Mouse (Mus musculus): Measurements from ENCODE around the gene Lsp1. TPM values are rescaled to one million over a fixed set of nuclear protein-coding genes. Genes with fewer than 3 reads are reported as not detected.

Lsp1 gene
- polyA plus RNA-seq, 1 experiment from 2014 or later, result 8.0 TPM

- no peaks in the 10 kb centered on the region for H3K36me3 ChIP-seq (ENCODE audit: control insufficient read depth, insufficient read depth, low read length)
- ATAC-seq (ENCODE audit: low FRiP score, low TSS enrichment), result no peak
- 78% methylated on average over 4 of the region's 4 CpGs for WGBS
Observed at GRCm38 (mm10) chr7:142462594-142463078, 2.0 kb downstream of the Lsp1 start.

DNA sequence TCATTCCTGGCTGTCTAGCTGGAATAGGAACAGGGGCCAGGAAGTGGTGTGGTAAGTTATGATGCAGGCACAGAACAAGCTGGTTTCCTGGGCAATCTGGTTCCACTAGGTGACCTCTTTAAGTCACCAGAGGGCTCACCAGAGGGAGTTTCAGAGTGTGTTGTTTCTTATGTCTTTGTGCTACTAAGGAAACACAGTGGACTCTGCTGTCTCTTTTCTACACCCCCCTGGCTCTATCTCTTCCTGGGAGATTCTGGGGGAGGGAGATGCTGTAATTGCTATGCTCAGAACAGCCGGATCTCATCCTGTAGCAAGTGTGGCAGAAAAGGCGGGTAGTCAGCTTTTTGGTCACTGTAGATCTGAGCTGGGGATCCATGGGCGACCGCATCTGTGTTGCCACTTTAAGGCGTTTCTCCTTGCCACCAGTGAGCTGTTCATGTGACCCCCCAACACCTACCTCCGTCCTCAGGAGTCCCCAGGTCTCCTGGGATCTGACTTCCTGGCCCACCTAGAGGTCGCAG, 9.6 kb downstream of the Lsp1 start:
- no peak overlapping the region for H3K4me2 ChIP-seq (ENCODE audit: low read length)
- no peak overlapping the region for H3K4me3 ChIP-seq (replicated peaks; ENCODE audit: low read depth, low read length)
- no peaks in the 10 kb centered on the region for H3K27me3 ChIP-seq (ENCODE audit: control insufficient read depth, insufficient read depth, low read length)
- no peaks in the 10 kb centered on the region for H3K9me3 ChIP-seq (ENCODE audit: control insufficient read depth, low read length)
- H3K4me1 ChIP-seq (ENCODE audit: control insufficient read depth, insufficient read depth, low read length), result no peaks in the 10 kb centered on the region
- H3K36me3 ChIP-seq (ENCODE audit: control insufficient read depth, insufficient read depth, low read length), result no peaks in the 10 kb centered on the region
- 87% methylated on average over 7 of the region's 7 CpGs for WGBS
- DNase-seq (no peak), ATAC-seq (ENCODE audit: low FRiP score, low TSS enrichment) (no peak)
- H3K9ac ChIP-seq (replicated peaks; ENCODE audit: low read length), result no peak overlapping the region
- no peak overlapping the region for H3K27ac ChIP-seq (replicated peaks; ENCODE audit: low read depth, low read length)

More at GRCm38 (mm10) chr7:142462594-142463078, 2.0 kb downstream of the Lsp1 start:
- Histone ChIP-seq H3K4me3 (replicated peaks; ENCODE audit: low read depth, low read length) (no peak overlapping the region), H3K9me3 (ENCODE audit: control insufficient read depth, low read length) (no peaks in the 10 kb centered on the region), H3K27ac (replicated peaks; ENCODE audit: low read depth, low read length) (no peak overlapping the region), H3K27me3 (ENCODE audit: control insufficient read depth, insufficient read depth, low read length) (no peaks in the 10 kb centered on the region), H3K4me1 (ENCODE audit: control insufficient read depth, insufficient read depth, low read length) (no peaks in the 10 kb centered on the region), H3K4me2 (ENCODE audit: low read length) (no peak overlapping the region), H3K9ac (replicated peaks; ENCODE audit: low read length) (no peak overlapping the region)
- DNase-seq, result no peak

GRCm38 (mm10) chr7:142470808-142471413, 10.3 kb downstream of the Lsp1 start:
- WGBS, result 23% methylated on average over 4 of the region's 4 CpGs
- no peak for ATAC-seq (ENCODE audit: low FRiP score, low TSS enrichment)
- Histone ChIP-seq H3K27ac (replicated peaks; ENCODE audit: low read depth, low read length) (no peak overlapping the region), H3K27me3 (ENCODE audit: control insufficient read depth, insufficient read depth, low read length) (no peaks in the 10 kb centered on the region), H3K4me2 (ENCODE audit: low read length) (no peak overlapping the region), H3K4me3 (replicated peaks; ENCODE audit: low read depth, low read length) (no peak overlapping the region), H3K4me1 (ENCODE audit: control insufficient read depth, insufficient read depth, low read length) (no peaks in the 10 kb centered on the region), H3K9ac (replicated peaks; ENCODE audit: low read length) (no peak overlapping the region), H3K9me3 (ENCODE audit: control insufficient read depth, low read length) (no peaks in the 10 kb centered on the region), H3K36me3 (ENCODE audit: control insufficient read depth, insufficient read depth, low read length) (no peaks in the 10 kb centered on the region)
- DNase-seq, result peak; percentile 36

DNA sequence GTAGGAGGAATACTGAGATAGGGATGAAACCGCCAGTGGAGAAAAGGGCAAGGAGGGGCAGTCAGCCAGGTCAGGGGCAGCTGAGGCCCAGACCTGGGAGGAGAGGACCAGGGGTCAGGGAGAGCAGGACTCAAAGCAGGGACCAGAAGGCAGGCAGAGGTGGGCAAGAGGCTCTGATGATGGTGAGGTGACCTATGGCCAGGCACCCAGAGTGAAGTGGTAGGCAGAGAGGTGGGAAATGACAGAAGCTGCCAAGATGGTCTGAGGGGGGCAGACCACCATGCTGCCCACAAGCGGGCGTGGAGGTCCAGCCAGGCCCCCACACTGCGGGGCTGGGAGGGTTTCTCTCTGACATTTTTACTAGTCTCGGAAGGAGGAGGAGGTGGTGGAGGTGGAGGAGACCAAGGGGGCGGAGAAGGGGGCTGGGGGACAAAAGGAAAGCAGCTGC, 10.8 kb downstream of the Lsp1 start:
- H3K9me3 ChIP-seq (ENCODE audit: control insufficient read depth, low read length), result no peaks in the 10 kb centered on the region
- ATAC-seq (ENCODE audit: low FRiP score, low TSS enrichment) (no peak), DNase-seq (no peak)
- no peaks in the 10 kb centered on the region for H3K4me1 ChIP-seq (ENCODE audit: control insufficient read depth, insufficient read depth, low read length)
- H3K27me3 ChIP-seq (ENCODE audit: control insufficient read depth, insufficient read depth, low read length), result no peaks in the 10 kb centered on the region
- H3K36me3 ChIP-seq (ENCODE audit: control insufficient read depth, insufficient read depth, low read length), result no peaks in the 10 kb centered on the region
- H3K4me2 ChIP-seq (ENCODE audit: low read length), result no peak overlapping the region
- peak overlapping the region; percentile 23; the same call in 1 of the 2 replicates for H3K9ac ChIP-seq (replicated peaks; ENCODE audit: low read length)
- 17% methylated on average over 6 of the region's 6 CpGs for WGBS
- no peak overlapping the region for H3K4me3 ChIP-seq (replicated peaks; ENCODE audit: low read depth, low read length)
- H3K27ac ChIP-seq (replicated peaks; ENCODE audit: low read depth, low read length), result no peak overlapping the region

DNA sequence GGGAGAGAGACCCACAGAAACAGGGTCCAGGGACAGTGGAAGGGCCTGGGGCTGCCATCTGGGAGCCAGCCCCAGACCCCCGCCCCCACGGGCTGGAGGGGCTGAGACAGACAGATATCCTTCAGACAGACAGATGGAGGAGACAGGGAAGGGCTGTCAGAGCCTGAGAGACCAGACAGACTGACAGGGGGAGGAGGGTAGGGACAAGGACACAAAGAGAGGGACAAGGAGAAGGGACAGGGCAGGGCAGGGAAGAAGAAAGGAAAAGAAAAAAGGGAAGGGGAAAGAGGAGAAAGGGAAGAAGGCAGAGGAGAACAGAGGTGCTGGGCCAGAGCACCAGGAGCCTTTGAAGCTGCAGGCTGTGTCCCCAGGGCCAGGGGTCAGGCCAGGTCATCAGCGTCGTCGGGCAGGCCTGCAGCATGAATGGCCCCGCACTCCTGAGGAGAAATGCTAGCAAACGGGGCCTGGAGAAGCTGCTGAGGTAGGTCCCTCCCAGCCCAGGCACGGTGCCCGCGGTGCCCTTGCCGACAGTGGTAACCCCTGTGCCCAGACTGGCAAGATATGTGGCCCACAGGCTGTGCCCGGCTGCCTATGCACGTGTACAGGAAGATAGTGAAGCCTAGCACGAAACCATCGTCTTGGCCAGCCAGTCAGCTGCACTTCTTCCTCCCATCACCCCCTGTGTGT, 11.4 kb downstream of the Lsp1 start:
- DNase-seq, result no peak

DNA sequence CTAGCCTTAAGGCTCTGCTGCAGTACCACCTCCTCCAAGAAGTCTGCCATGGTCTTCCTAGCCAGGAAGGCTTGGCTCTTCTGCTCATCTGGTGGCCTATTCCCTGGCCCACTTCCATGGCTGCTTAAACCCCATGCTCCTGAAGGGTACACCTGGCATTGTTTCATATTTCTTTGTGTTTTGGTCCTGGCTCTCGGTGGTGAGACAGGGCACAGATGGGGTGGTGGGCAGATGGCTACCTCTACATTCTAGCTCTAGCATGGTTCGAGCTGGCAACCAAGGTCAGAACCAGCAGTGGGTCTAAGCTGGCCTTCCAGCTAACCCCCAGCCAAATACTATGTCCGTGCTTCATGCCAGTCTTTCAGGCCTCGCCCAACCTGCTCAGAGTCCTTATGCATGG, 12.3 kb downstream of the Lsp1 start:
- no peaks in the 10 kb centered on the region for H3K36me3 ChIP-seq (ENCODE audit: control insufficient read depth, insufficient read depth, low read length)
- H3K4me2 ChIP-seq (ENCODE audit: low read length), result no peak overlapping the region
- H3K4me3 ChIP-seq (replicated peaks; ENCODE audit: low read depth, low read length), result no peak overlapping the region
- no peak overlapping the region for H3K9ac ChIP-seq (replicated peaks; ENCODE audit: low read length)
- no peak overlapping the region for H3K27ac ChIP-seq (replicated peaks; ENCODE audit: low read depth, low read length)
- H3K4me1 ChIP-seq (ENCODE audit: control insufficient read depth, insufficient read depth, low read length), result no peaks in the 10 kb centered on the region
- H3K9me3 ChIP-seq (ENCODE audit: control insufficient read depth, low read length), result no peaks in the 10 kb centered on the region
- no peak for DNase-seq
- ATAC-seq (ENCODE audit: low FRiP score, low TSS enrichment), result no peak
- 94% methylated on average over 4 of the region's 4 CpGs for WGBS
- H3K27me3 ChIP-seq (ENCODE audit: control insufficient read depth, insufficient read depth, low read length), result no peaks in the 10 kb centered on the region

More for the DNA sequence above, 11.4 kb downstream of the Lsp1 start:
- WGBS, result 29% methylated on average over 15 of the region's 15 CpGs
- peak overlapping the region; percentile 23; the same call in 1 of the 2 replicates for H3K9ac ChIP-seq (replicated peaks; ENCODE audit: low read length)
- no peaks in the 10 kb centered on the region for H3K9me3 ChIP-seq (ENCODE audit: control insufficient read depth, low read length)
- no peak overlapping the region for H3K4me2 ChIP-seq (ENCODE audit: low read length)
- H3K27ac ChIP-seq (replicated peaks; ENCODE audit: low read depth, low read length), result no peak overlapping the region
- H3K36me3 ChIP-seq (ENCODE audit: control insufficient read depth, insufficient read depth, low read length), result no peaks in the 10 kb centered on the region
- H3K27me3 ChIP-seq (ENCODE audit: control insufficient read depth, insufficient read depth, low read length), result no peaks in the 10 kb centered on the region
- no peak overlapping the region for H3K4me3 ChIP-seq (replicated peaks; ENCODE audit: low read depth, low read length)
- no peaks in the 10 kb centered on the region for H3K4me1 ChIP-seq (ENCODE audit: control insufficient read depth, insufficient read depth, low read length)
- no peak for ATAC-seq (ENCODE audit: low FRiP score, low TSS enrichment)

DNA sequence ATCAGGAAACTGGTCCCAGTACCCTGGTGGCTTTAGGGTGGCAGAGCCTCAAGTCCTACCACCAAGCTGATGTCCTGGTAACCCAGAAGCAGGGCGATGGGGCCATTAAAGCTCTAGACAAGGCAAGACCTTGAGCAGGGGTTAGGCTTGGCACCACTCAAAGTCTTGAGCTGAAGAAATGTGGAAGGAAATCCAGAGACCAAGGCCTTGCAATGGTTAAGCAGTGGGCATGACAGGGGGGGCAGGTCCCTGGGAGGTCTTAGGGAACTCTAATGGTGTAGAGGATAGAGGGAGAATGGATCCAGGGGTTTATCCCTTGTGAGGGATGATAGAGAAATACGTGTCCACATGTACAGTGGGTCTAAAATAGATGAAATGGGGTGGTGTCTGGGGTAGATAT, 12.9 kb downstream of the Lsp1 start:
- H3K4me2 ChIP-seq (ENCODE audit: low read length), result no peak overlapping the region
- 90% methylated on average over 2 of the region's 2 CpGs for WGBS
- H3K27ac ChIP-seq (replicated peaks; ENCODE audit: low read depth, low read length), result no peak overlapping the region
- H3K9ac ChIP-seq (replicated peaks; ENCODE audit: low read length), result no peak overlapping the region
- no peaks in the 10 kb centered on the region for H3K4me1 ChIP-seq (ENCODE audit: control insufficient read depth, insufficient read depth, low read length)
- no peaks in the 10 kb centered on the region for H3K27me3 ChIP-seq (ENCODE audit: control insufficient read depth, insufficient read depth, low read length)
- DNase-seq (no peak), ATAC-seq (ENCODE audit: low FRiP score, low TSS enrichment) (no peak)
- H3K4me3 ChIP-seq (replicated peaks; ENCODE audit: low read depth, low read length), result no peak overlapping the region
- no peaks in the 10 kb centered on the region for H3K9me3 ChIP-seq (ENCODE audit: control insufficient read depth, low read length)
- no peaks in the 10 kb centered on the region for H3K36me3 ChIP-seq (ENCODE audit: control insufficient read depth, insufficient read depth, low read length)

- Histone ChIP-seq H3K4me2 (ENCODE audit: low read length) (no peak overlapping the region), H3K4me1 (ENCODE audit: control insufficient read depth, insufficient read depth, low read length) (no peaks in the 10 kb centered on the region), H3K36me3 (ENCODE audit: control insufficient read depth, insufficient read depth, low read length) (no peaks in the 10 kb centered on the region), H3K9me3 (ENCODE audit: control insufficient read depth, low read length) (no peaks in the 10 kb centered on the region), H3K9ac (replicated peaks; ENCODE audit: low read length) (no peak overlapping the region), H3K4me3 (replicated peaks; ENCODE audit: low read depth, low read length) (no peak overlapping the region), H3K27ac (replicated peaks; ENCODE audit: low read depth, low read length) (no peak overlapping the region), H3K27me3 (ENCODE audit: control insufficient read depth, insufficient read depth, low read length) (no peaks in the 10 kb centered on the region)
- ATAC-seq (ENCODE audit: low FRiP score, low TSS enrichment), result no peak
- no peak for DNase-seq
- 86% methylated on average over 14 of the region's 14 CpGs for WGBS
Observed at GRCm38 (mm10) chr7:142474799-142475198, 14.2 kb downstream of the Lsp1 start.

DNA sequence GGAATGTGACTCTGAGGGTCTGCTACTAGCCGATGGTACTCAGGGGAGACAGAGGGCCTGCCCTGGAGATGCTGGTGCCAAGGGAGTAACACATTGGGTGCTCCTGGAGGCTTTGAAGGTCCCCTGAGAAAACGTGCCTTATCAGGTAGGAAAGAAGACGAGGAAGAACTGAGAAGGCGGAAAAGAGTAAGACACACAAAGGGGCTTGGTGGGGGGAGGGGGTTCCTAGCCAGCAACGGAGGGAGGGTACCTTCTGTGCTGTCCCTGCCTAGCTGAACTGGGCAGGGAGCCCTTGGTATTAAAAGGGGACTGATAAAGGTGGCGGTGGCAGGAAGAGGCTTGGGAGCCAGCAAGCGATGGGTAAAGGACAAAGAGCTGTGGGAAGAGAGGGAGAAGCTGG, 15.0 kb downstream of the Lsp1 start:
- H3K4me2 ChIP-seq (ENCODE audit: low read length), result no peak overlapping the region
- no peak for DNase-seq
- ATAC-seq (ENCODE audit: low FRiP score, low TSS enrichment), result no peak
- H3K36me3 ChIP-seq (ENCODE audit: control insufficient read depth, insufficient read depth, low read length), result no peaks in the 10 kb centered on the region
- H3K27me3 ChIP-seq (ENCODE audit: control insufficient read depth, insufficient read depth, low read length), result no peaks in the 10 kb centered on the region
- no peaks in the 10 kb centered on the region for H3K4me1 ChIP-seq (ENCODE audit: control insufficient read depth, insufficient read depth, low read length)
- 69% methylated on average over 7 of the region's 7 CpGs for WGBS
- no peak overlapping the region for H3K9ac ChIP-seq (replicated peaks; ENCODE audit: low read length)
- H3K27ac ChIP-seq (replicated peaks; ENCODE audit: low read depth, low read length), result no peak overlapping the region
- H3K9me3 ChIP-seq (ENCODE audit: control insufficient read depth, low read length), result no peaks in the 10 kb centered on the region
- no peak overlapping the region for H3K4me3 ChIP-seq (replicated peaks; ENCODE audit: low read depth, low read length)
